Mouse (Mus musculus): ENCODE measurements around the gene Gde1. TPM values are rescaled to one million over a fixed set of nuclear protein-coding genes. Genes with fewer than 3 reads are reported as not detected.

The Gde1 gene
- total RNA-seq, 4 experiments from 2014 or later: 199 to 203 (median 202) TPM

Other genes with a start within 250 kb of the Gde1 start
- 1 to 10 TPM; 3.4 to 7.7 (median 4.9) TPM for gene Itpripl2, start 213.8 kb downstream of the Gde1 start, total RNA-seq (2022)
- gene Coq7, start 172.4 kb downstream of the Gde1 start, total RNA-seq (2022): 10 to 100 TPM; 29.6 to 40.5 (median 37.4) TPM
- 10 to 100 TPM; 15.9 to 18.6 (median 18.0) TPM for gene Tmc7, start 121.0 kb downstream of the Gde1 start, total RNA-seq (2022)
- under 1 TPM; 0.25 to 0.94 (median 0.49) TPM for gene Tmc5, start 108.5 kb downstream of the Gde1 start, total RNA-seq (2022)
- gene Ccp110, start 6.8 kb upstream of the Gde1 start, total RNA-seq (2022): 10 to 100 TPM; 44.1 to 54.8 (median 47.9) TPM
- gene Vps35l, start 34.4 kb upstream of the Gde1 start, total RNA-seq (2022): 10 to 100 TPM; 61.8 to 73.0 (median 69.1) TPM
- 1 to 10 TPM; 2.8 to 5.7 (median 4.5) TPM for gene Iqck, start 150.0 kb upstream of the Gde1 start, total RNA-seq (2022)
- 10 to 100 TPM; 23.2 to 30.3 (median 26.3) TPM for gene Knop1, start 150.5 kb upstream of the Gde1 start, total RNA-seq (2022)

Data from layer of hippocampus, adult 8-10 months (tissue).